In the genomic region with DNA sequence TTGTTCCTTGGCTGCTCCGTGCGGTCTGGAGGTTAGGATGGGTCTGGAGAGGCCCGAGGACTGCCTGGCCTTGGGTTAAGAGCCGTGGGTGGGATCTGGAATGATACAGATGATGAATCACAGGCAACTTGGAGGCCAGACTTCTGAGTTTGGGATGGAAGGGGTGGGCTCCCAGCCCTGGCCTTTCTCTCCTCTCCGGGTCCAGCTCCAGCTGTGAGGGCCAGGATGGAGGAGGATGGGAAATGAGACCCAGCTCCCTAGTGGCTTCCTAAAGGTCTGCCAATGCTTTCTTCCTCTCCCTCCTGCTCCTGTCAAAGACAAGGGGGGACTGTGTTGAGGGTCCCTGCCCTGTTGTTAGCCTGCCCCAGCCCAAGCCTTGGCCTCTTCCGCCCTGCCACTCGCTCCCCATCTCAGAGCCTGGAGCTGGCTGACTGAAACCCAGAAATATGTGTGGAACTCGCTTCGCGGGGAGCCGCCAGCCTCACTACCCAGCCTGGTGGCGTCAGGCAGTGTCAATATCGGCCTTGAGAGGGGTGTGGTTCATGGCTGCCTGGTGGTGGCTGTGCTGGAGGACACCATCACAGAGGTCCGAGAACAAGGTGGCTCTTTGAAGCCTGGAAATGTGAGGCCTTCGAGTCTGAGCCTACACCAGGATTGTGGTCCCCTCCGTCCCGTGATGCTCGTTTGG, we compare ENCODE assay signal across 8 mouse cellular contexts. TPM values are rescaled to one million over a fixed set of nuclear protein-coding genes. Genes with fewer than 3 reads are reported as not detected.
DNase-seq lines count a peak whose midpoint lies in the region; ATAC-seq and TF ChIP-seq lines count a peak whose summit lies in the region.
"Had no signal": no experiment of that assay in that cellular context is flagged by ENCODE, and none has a peak within 500 bp of the region (broad histone marks: within the 10 kb centered on the region; RNA-seq: fewer than 3 reads in every experiment).

No protein-coding gene starts in this region.

- no peak overlapping the region for H3K9ac ChIP-seq in neural tube, embryonic 12.5 days
- no peak overlapping the region for H3K9ac ChIP-seq in embryonic facial prominence, embryonic 15.5 days
- 0 out of 2 replicates have a peak overlapping the region, but pooled peaks have one; percentile 3 for H3K9ac ChIP-seq in intestine, embryonic 14.5 days (ENCODE audit: low read length)

- WGBS in neural tube, embryonic 12.5 days, result 76% methylated on average over 18 of the region's 18 CpGs
- WGBS in embryonic facial prominence, embryonic 15.5 days, result 45% methylated on average over 18 of the region's 18 CpGs
- 42% methylated on average over 18 of the region's 18 CpGs for WGBS in intestine, embryonic 14.5 days

- 0 out of 2 replicates have a peak, but pooled peaks cover 3% of the 10 kb centered on the region for H3K27me3 ChIP-seq in neural tube, embryonic 12.5 days (replicated peaks)
- no peaks in the 10 kb centered on the region for H3K27me3 ChIP-seq in embryonic facial prominence, embryonic 15.5 days
- no peaks in the 10 kb centered on the region for H3K27me3 ChIP-seq in intestine, embryonic 14.5 days (replicated peaks; ENCODE audit: control insufficient read depth, insufficient read depth, low read length)

- intact Hi-C loops in left cerebral cortex, adult 2 months (cut with DNase I), result no loop called here

- peak overlapping the region; percentile 3; the same call in 1 of the 2 replicates for H3K4me2 ChIP-seq in neural tube, embryonic 12.5 days (replicated peaks)
- 0 out of 2 replicates have a peak overlapping the region, but pooled peaks have one; percentile 1 for H3K4me2 ChIP-seq in embryonic facial prominence, embryonic 15.5 days (replicated peaks)
- H3K4me2 ChIP-seq in intestine, embryonic 14.5 days (ENCODE audit: low read length), result no peak overlapping the region

- ATAC-seq in neural tube, embryonic 12.5 days (ENCODE audit: low FRiP score, low read depth), result no peak
- ATAC-seq in embryonic facial prominence, embryonic 15.5 days (ENCODE audit: insufficient number of reproducible peaks, low FRiP score, low TSS enrichment, low read depth), result no peak
- no peak for ATAC-seq in intestine, embryonic 14.5 days (replicated peaks; ENCODE audit: low FRiP score, low TSS enrichment, low read depth)

- no peaks in the 10 kb centered on the region for H3K9me3 ChIP-seq in neural tube, embryonic 12.5 days
- H3K9me3 ChIP-seq in embryonic facial prominence, embryonic 15.5 days (replicated peaks), result no peaks in the 10 kb centered on the region
- H3K9me3 ChIP-seq in intestine, embryonic 14.5 days (ENCODE audit: control insufficient read depth, low read length), result no peaks in the 10 kb centered on the region

- no peak overlapping the region for H3K27ac ChIP-seq in neural tube, embryonic 12.5 days
- H3K27ac ChIP-seq in embryonic facial prominence, embryonic 15.5 days (replicated peaks), result peak overlapping the region; percentile 58
- H3K27ac ChIP-seq in intestine, embryonic 14.5 days (ENCODE audit: low read depth), result peak overlapping the region; percentile 22; the same call in 1 of the 2 replicates
- H3K27ac ChIP-seq in left cerebral cortex, adult 2 months, result no peak overlapping the region

- DNase-seq in neural tube, embryonic 10.5 days (ENCODE audit: extremely low spot score, low spot score), result no peak
- DNase-seq in intestine, embryonic 14.5 days (ENCODE audit: low spot score), result no peak
- peak; percentile 39 for DNase-seq in testis, postnatal 14 days (ENCODE audit: low spot score)
- no peak for DNase-seq in spleen, postnatal 36 days (ENCODE audit: low spot score in 2 of 2)
- no peak for DNase-seq in left cerebral cortex, adult 2 months (ENCODE audit: extremely low spot score in 1 of 2, low spot score in 2 of 2)

- no peak for TF ChIP-seq CTCF in left cerebral cortex, adult 2 months (IDR thresholded peaks at IDR 0.05)

- H3K4me3 ChIP-seq in neural tube, embryonic 12.5 days, result no peak overlapping the region
- H3K4me3 ChIP-seq in embryonic facial prominence, embryonic 15.5 days (replicated peaks), result no peak overlapping the region
- H3K4me3 ChIP-seq in intestine, embryonic 14.5 days (ENCODE audit: low read depth, low read length), result no peak overlapping the region
- H3K4me3 ChIP-seq in left cerebral cortex, adult 2 months, result no peak overlapping the region

- H3K4me1 ChIP-seq in neural tube, embryonic 12.5 days, result peaks cover 38% of the 10 kb centered on the region
- peaks cover 88% of the 10 kb centered on the region for H3K4me1 ChIP-seq in embryonic facial prominence, embryonic 15.5 days
- H3K4me1 ChIP-seq in intestine, embryonic 14.5 days (replicated peaks; ENCODE audit: control insufficient read depth, insufficient read depth, low read length), result peaks cover 75% of the 10 kb centered on the region

- no peaks in the 10 kb centered on the region for H3K36me3 ChIP-seq in neural tube, embryonic 12.5 days
- no peaks in the 10 kb centered on the region for H3K36me3 ChIP-seq in embryonic facial prominence, embryonic 15.5 days
- no peaks in the 10 kb centered on the region; the same call in 1 of the 2 replicates for H3K36me3 ChIP-seq in intestine, embryonic 14.5 days (ENCODE audit: control insufficient read depth, insufficient read depth, low read length)

RNA-seq across cellular contexts. Expression of gene Hspg2, which starts 5.3 kb away (rescaled TPM):
- polyA plus RNA-seq in neural tube, embryonic 12.5 days (2016; fragmentation: Nextera tagmentation; extraction: Ambion mirVana), result 11.3 and 12.4 TPM in 2 replicates
- polyA plus RNA-seq in embryonic facial prominence, embryonic 15.5 days (2015; fragmentation: Nextera tagmentation; extraction: Ambion mirVana), result 48.5 and 49.1 TPM in 2 replicates
- 44.4 and 49.8 TPM in 2 replicates for polyA plus RNA-seq in intestine, embryonic 14.5 days (2014; fragmentation: Nextera tagmentation; extraction: Ambion mirVana)
- 1 to 10 TPM; 5.5 to 6.5 TPM for total RNA-seq in left cerebral cortex, adult 2 months (2021)

RNA-seq across cellular contexts. Expression of gene 1700013G24Rik, which starts 20.8 kb away (rescaled TPM):
- not detected in 2 replicates for polyA plus RNA-seq in neural tube, embryonic 12.5 days (2016; fragmentation: Nextera tagmentation; extraction: Ambion mirVana)
- not detected in 2 replicates for polyA plus RNA-seq in embryonic facial prominence, embryonic 15.5 days (2015; fragmentation: Nextera tagmentation; extraction: Ambion mirVana)
- not detected in 2 replicates for polyA plus RNA-seq in intestine, embryonic 14.5 days (2014; fragmentation: Nextera tagmentation; extraction: Ambion mirVana)
- total RNA-seq in left cerebral cortex, adult 2 months (2021), result not detected
- polyA plus RNA-seq: limb, embryonic 11.5 days had no signal

RNA-seq across cellular contexts. Expression of gene Cela3b, which starts 43.5 kb away (rescaled TPM):
- not detected in 2 replicates for polyA plus RNA-seq in neural tube, embryonic 12.5 days (2016; fragmentation: Nextera tagmentation; extraction: Ambion mirVana)
- not detected in 2 replicates for polyA plus RNA-seq in embryonic facial prominence, embryonic 15.5 days (2015; fragmentation: Nextera tagmentation; extraction: Ambion mirVana)
- 3.8 TPM in 1 of 2 replicates, not detected in the other for polyA plus RNA-seq in intestine, embryonic 14.5 days (2014; fragmentation: Nextera tagmentation; extraction: Ambion mirVana)
- total RNA-seq in left cerebral cortex, adult 2 months (2021), result not detected
- polyA plus RNA-seq: limb, embryonic 11.5 days had no signal

Comparison
In these comparisons a context has a peak if more than half of its experiments do, and no peak if none do; other contexts are left out.
1. H3K27ac ChIP-seq: peak in embryonic facial prominence, embryonic 15.5 days (single experiment) and intestine, embryonic 14.5 days (single experiment); none in neural tube, embryonic 12.5 days (single experiment) and left cerebral cortex, adult 2 months (single experiment).